Mouse (Mus musculus) cerebellum, postnatal 10 days (tissue): ENCODE data around the gene Fut1.
"Not testable (repeated sequence)": the region's sequence is repeated elsewhere in the genome, so short reads cannot be mapped to it uniquely, and the experiment has no call there.

Source experiments
- DNase-seq, 2 experiments: peaks; one replicate each; pipeline ENCODE4 v3.0.0; 2021; ENCODE audit warnings: mixed read lengths in 2 of 2

Fut1 gene

GRCm38 (mm10) chr7:45640191-45640957, 23.3 kb downstream of the Fut1 start:
- DNase-seq, result peak; percentile 25 to 32

GRCm38 (mm10) chr7:45641391-45642040, 24.4 kb downstream of the Fut1 start:
- peak; percentile 79 to 86 for DNase-seq

- DNase-seq, result peak; percentile 82 to 83
These were observed 25.0 kb downstream of the Fut1 start for GRCm38 (mm10) chr7:45642083-45642482.

- DNase-seq, result peak; percentile 60 to 62
These were observed 25.6 kb downstream of the Fut1 start for GRCm38 (mm10) chr7:45642503-45643255.

GRCm38 (mm10) chr7:45643441-45644178, 26.5 kb downstream of the Fut1 start:
- DNase-seq, result peak; percentile 99 to 100

GRCm38 (mm10) chr7:45644183-45644582, 27.1 kb downstream of the Fut1 start:
- DNase-seq, result peak; percentile 78 to 80

- no peak for DNase-seq
These were observed 27.9 kb downstream of the Fut1 start for GRCm38 (mm10) chr7:45644872-45645590.

GRCm38 (mm10) chr7:45645591-45645971, 28.5 kb downstream of the Fut1 start:
- DNase-seq, result no peak

- no peak for DNase-seq
These were observed 29.6 kb downstream of the Fut1 start for GRCm38 (mm10) chr7:45646671-45647070.

- no peak for DNase-seq
These were observed 32.3 kb downstream of the Fut1 start for GRCm38 (mm10) chr7:45649351-45649750.

- not testable (repeated sequence) for DNase-seq
These were observed 33.4 kb downstream of the Fut1 start for GRCm38 (mm10) chr7:45650484-45650883.

- DNase-seq, result no peak
These were observed 37.4 kb downstream of the Fut1 start for GRCm38 (mm10) chr7:45654424-45655047.

GRCm38 (mm10) chr7:45660746-45661478, 43.8 kb downstream of the Fut1 start:
- no peak for DNase-seq

GRCm38 (mm10) chr7:45661702-45662101, 44.6 kb downstream of the Fut1 start:
- DNase-seq, result not testable (repeated sequence)

- no peak for DNase-seq
These were observed 48.4 kb downstream of the Fut1 start for GRCm38 (mm10) chr7:45665303-45666138.

- DNase-seq, result no peak
These were observed 49.1 kb downstream of the Fut1 start, which contains the start of gene Fut2 for GRCm38 (mm10) chr7:45666161-45666560. Gene Fut2 (minus strand): TSS chr7:45666394.

- peak in 1 of 2 experiments; percentile 35 for DNase-seq
These were observed 50.7 kb downstream of the Fut1 start for GRCm38 (mm10) chr7:45667761-45668160.

GRCm38 (mm10) chr7:45668921-45669320, 51.8 kb downstream of the Fut1 start:
- DNase-seq, result no peak
